Mouse (Mus musculus) brain, embryonic 14.5 days (tissue): ENCODE measurements around the gene Hic1.

Experiments
- CTCF ChIP-seq: fragments of 200-500 bp; IDR thresholded peaks from 2 replicates; pipeline ENCODE4 v1.5.1; 2012; ENCODE audit warnings: inconsistent platforms, mild to moderate bottlenecking, moderate library complexity, borderline replicate concordance; ENCODE audit not compliant: insufficient read depth, insufficient read length; ENCODE audit errors: extremely low read depth
- POLR2A ChIP-seq: fragments of 200-500 bp; IDR thresholded peaks from 2 replicates; pipeline ENCODE4 v1.6.1; 2012; ENCODE audit warnings: mild to moderate bottlenecking, inconsistent platforms, borderline replicate concordance; ENCODE audit not compliant: poor library complexity, insufficient read depth, insufficient read length, severe bottlenecking; ENCODE audit errors: extremely low read depth

DNA sequence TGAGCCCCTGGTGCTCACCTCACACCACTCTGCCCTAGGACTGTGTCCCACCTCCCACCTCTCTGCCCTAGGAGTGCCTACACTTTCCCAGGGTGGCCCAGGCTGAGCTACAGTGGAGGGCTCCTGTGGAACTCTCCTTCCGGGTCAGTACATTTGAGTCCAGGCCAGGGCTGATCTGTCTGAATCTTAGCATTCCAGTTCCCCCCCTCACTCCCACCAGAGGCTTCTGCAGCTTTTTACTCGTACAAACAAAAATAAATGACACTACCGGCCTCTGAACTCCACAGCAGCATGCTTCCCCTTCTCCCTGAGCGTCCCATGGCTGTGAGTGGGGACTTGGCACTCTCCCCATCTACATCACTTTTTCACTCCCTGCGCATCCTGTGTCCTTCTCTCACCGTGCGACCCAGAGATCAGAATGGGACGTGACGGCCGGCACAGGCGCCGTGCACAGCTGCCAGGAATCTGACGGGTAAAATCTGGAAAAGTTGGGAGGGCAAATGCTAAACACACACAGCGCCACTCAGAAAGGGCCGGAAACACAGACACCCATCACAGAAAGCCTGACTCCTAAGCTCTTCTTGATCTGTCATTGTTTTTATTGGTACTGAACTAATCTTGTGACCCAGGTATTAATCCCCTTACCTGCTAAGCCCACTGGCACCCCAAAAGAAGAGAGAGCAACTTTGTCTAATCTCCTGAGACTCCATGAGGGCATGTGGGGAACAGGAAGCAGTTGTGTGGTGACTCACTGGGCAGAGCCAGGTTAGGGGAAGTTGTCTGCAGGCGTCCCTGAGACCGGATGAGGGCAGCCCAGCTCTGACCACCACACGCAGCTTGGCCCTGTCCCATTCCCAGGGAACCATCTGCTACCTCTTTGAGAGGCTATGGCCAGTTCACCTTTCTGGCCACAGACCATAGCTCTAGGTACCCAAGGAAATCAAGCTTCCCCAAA, 16.4 kb downstream of the Hic1 start:
- TF ChIP-seq POLR2A, result no peak
- no peak for TF ChIP-seq CTCF
